Mouse (Mus musculus): ENCODE data around the gene Sfxn5.

The Sfxn5 gene

DNA sequence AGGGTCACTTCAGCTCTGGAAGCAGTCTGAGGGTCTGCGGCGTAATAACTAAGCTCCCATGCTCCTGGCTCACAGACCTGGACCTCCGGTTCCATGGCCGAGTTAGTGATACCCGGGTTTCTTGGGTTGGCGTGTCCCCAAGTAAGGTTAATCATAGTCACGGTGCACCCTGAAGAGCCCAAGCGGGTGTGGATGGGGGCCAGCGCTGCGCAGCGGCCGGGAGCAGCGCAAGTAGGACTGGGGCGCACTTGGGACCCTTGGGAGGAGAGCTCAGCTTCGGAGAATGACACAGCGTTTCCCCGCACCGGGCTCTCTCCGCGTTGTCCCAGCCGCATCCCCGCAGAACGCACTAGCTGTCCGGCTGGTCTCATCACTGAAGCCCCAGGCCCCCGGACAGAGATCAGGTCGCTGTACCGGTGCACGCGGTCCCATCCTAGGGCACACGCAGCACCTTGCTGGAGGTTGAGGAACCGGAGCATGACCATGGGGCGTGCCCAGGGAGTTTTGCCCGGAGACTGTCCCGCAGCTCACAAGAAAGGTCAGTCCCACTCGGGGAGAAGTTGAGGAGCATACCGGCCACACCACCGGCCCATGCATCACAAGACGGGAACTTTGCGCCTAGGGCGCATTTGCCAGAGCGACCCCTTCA lies 747 bp downstream of the Sfxn5 start:
- DNase-seq: no peak

- DNase-seq: no peak
Measured at GRCm38 (mm10) chr6:85331736-85332135, 1.5 kb downstream of the Sfxn5 start.

- DNase-seq: no peak
Measured at GRCm38 (mm10) chr6:85331221-85331735, 1.9 kb downstream of the Sfxn5 start.

DNA sequence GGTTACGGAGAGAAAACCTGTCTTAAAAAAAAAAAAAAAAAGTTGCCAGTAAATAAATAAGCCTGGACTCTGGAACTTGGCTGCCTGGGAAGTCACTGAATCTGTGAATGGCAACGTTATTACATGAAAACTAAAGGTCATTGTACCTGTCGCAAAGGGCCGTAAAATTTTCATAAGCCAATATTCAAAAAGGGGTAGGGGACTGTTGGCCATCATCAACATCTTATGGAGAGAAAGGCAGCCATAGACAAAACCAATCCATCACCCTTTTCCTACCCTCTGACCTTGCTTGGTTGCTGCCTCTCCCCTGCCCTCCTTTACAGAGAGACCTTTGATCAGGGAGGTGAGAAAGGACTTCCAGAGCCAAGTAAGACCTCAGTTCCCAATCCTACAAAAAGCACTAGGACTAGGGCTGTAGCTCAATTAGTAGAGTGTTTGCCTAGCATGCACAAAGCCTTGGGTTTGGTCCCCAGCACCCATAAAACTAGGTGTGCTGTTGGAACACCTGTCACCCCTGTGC lies 3.5 kb downstream of the Sfxn5 start:
- DNase-seq: no peak

GRCm38 (mm10) chr6:85326564-85326963 lies 6.7 kb downstream of the Sfxn5 start:
- no peak for DNase-seq

DNA sequence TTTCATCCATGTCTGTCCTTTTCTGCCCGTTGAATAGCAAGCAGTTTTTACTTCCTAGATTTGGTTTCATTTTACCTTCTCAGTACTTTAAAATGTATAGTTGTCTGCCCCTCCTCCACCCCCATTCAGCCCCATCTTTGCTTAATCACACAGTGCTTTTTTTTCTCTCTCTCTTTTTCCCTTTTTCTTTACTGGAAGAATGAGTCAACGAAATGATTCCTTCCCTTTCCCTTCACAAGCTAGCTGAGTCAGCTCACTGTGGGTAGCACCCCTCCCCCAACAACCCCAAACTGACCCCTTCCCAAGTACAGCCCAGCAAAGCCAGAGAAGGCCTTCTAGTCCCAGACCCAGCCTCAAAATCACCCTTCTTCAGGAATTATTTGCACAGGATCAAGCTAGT lies 8.1 kb downstream of the Sfxn5 start:
- DNase-seq: no peak

DNA sequence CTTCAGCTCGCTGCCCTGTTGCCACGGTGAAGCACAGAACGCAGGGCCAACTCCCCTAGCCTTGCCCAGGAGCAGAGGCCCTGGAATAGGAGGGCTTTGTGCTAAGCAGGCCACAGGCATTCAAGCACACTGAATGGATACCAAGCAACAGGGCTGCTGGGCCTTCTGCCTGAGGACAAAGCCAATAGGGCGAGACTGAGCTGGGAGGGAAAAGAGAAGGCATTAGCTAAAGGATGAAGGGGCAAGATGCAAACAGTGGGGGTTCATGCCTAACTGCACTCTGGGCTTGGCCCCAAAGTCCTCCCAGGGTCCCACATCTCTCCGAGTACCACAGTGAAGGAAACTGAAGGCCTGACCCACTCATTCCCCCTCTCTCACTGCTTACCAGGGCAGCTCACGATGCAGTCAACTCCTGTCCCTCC lies 12.8 kb downstream of the Sfxn5 start:
- no peak for DNase-seq

DNA sequence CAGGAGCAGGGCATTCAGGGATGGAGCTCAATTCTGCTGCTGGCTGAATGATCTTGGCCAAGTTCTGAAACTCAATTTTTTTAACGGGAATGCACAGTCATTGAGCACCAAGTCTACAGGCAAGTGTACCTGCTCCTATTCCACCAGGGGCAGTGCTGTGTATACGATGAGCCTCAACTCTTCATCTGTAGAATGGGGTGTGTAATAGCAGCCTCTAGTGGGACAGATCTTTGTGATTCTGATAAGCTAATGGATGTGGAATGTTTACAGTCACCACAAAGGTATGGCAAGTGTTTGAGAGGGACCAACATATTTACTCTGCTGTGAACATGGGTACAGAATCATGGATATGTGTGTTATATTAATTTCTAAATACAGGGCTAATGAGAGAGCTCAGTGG lies 17.0 kb downstream of the Sfxn5 start:
- DNase-seq: no peak

- no peak for DNase-seq
Measured at GRCm38 (mm10) chr6:85314064-85314798, 19.0 kb downstream of the Sfxn5 start.

DNA sequence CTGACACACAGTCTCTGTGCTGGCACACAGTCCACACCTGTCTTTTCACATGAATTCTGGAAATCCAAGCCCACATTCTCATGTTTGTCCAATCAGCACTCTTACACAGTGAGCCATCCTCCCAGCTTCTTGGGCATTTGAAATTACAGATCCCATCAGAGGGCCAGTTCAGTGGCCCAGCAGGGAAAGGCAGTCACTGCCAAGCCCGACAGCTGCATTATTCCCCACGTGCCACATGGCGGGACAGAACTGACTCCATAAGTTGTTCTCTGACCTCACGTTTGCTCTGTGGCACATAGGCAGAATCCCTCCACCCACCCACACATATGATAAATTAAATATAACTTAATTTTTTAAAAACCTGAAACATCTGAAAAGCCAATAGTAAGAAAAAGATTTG lies 25.3 kb downstream of the Sfxn5 start:
- DNase-seq: no peak

DNA sequence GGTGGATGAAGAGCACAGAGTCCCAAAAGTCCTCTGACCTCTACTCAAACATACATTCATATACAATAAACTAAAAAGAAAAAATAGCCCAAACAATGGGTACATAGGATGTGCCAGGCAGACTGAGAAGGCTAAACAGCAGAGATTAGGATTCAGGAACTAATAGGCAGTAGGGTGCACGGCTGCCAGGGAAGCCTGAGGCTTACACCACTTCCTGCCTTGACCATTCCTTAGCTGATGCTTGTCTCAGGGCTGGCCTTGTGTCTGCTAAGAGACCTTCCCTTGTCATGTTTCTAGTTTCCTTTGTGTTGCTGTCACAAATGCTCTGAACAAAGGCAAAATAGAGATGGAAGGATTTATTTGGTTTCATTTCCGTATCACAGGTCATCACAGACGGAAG lies 26.8 kb downstream of the Sfxn5 start:
- no peak for DNase-seq

DNA sequence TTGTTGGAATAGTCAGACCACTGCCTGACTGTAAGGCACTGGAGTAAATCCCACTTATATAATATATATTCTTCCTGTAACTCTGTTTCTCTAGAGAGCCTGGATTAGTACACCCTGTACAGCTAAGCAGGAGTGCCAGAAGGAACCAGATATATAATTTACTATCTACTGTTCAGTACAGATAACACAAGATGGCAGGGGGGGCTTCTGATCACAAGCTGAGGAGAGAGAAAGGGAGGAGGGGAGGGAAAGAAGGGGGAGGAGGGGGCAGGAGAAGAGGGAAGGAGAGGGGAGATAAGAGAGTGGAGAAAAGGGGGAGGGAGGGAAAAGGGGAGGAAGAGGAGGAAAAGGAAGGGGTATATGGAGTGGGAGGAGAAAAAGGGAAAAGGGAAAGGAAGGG lies 27.4 kb downstream of the Sfxn5 start:
- no peak for DNase-seq

DNA sequence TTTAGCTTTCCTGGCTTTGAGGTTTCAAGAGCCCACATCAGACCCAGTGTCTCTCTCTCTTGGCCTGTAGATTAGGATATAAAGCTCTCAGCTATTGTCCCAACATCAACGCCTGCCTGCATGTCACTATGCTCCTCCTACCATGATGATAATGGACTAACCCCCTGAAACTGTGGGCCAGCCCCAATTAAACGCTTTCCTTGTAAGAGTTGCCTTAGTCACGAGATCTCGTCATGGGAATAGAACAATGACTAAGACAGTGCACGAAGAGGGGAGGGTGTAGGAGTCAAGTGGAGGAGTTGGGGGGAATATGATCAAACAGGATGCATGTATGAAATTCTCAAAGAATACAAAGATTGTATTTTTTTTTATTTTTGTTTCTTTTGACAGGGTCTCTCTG lies 28.3 kb downstream of the Sfxn5 start:
- no peak for DNase-seq

GRCm38 (mm10) chr6:85302326-85303055 lies 30.7 kb downstream of the Sfxn5 start:
- peak; percentile 18 to 38 for DNase-seq

DNA sequence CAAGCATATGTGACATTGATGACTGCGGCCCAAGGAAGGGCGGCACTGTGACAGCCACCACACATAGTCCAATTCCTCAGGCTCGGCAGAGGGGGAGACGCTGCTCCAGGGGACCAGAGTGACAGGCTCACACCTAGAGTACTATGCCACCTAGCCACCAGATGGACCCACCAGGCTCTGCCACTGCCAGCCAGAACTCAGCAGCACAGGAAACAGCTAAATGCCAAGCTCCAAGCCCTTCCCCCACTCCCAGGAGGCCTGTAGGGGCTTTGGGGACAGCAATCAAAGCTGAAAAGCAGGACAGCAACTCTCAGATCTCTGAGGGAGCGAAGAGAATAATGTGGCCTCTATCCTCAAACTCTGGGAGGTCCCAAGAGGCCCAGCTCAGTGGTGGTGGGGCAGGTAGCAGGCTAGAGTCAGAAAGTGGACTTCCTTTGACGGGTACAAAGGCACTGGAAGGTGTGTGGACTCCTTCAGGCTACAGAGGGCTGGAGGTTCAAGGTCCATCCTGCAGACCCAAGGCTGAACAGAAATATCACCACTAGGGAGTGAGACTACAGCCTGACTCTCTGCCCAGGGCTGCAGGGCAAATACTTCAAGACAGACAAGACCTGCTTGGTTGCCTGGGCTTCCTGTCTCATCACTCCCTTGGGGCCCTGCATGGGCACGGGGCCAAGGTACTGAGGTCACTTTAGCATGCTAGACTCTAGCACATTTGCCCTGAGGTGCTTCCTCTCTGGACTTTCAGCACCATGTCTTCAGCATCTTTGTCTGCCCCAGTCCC lies 37.6 kb downstream of the Sfxn5 start:
- peak; percentile 76 to 86 for DNase-seq

DNA sequence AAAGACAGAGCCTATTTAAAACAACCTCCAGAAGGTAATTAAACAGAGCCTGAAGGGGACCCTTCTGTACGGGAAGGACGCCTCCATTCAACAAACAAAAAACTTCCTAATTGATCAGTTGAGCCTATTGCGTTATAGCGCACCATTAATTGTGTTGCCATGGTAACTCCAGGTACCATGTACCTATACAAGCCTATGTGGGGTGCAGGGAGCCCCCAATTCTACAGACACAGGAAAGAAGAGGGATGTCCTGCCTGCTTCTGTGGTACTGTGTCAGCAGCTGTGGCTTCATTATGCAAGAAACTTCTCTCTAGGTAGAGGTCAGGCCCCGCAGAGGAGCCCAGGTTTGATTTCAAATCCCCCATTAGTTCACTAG lies 39.2 kb downstream of the Sfxn5 start:
- DNase-seq: no peak

DNA sequence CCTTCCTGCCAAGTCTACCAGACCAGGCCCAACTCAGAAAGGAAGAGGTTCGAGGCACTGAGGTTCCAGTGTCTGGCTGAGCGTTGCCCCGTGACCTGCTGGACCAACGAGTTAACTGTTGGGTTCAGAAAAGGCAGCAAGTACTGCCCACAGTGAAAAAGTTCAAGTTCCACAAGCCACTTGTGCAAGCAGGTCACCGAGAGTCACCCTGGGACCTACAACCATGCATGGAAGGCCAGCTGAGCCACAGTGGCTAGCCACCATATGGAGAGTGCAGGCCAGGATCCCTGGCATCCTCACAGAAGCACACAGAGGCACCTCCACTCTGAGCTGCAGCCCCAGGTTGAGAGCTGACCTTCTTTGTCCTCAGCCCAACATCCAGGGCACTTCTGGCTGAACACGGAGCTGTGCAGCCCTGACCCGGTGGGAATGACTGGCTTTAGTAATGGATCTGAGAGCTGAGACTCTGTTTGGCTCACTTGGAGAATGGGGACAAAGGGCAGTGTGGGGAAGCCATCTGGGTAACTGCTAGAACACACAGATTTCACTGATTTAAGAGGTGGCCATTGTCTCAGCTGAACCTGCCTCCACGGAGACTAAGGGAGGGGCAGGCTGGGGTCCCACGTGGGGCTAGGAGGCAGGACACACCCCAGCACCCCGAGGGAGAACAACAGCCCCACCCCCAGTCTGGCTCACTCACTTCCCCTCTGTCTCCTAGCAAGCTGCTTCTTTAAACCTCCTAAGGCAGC lies 39.8 kb downstream of the Sfxn5 start:
- DNase-seq: peak in 1 of 2 experiments; percentile 19

DNA sequence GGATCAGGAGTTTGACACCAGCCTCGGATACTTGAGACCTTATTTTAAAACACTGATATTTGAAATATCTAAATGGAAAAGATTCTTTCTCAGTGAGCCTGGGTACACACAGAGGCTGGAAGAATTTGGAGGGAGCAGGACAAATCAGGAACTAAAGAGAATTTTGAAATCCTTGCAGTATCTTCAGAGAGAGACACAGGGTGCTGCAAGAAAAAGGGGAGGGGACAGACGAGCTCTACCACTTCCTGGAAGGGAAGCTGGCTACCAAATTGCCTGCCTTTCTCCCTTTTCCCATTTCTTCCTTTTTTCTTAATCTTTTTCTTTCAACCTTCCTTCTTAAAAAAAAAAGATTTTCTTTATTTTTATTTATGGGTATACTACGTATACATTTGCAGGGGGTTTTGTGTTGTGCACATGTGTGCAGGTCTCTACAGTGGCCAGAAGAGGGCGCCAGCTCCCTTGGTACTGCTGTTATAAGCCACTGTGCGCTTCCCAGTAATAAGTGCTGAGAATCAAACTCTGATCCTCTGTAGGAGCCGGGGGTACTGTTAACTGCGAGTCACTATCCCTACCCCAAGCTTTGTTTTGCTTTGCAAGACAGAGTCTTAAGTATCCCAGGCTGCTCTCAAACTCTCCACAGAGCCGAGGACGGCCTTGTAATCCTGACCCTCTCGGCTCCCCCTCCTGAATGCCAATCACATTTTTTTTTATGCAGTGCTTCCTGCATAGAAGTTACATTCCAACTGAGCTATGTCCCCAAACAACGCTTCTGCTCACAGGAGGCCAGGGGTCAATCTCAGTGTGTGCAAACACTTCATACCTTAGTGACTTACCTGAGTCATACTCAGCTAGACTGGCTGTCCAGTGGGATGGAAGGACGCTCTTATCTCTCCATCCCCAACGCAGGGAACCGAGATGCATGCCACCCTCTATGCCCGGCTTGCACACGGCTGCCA lies 42.1 kb downstream of the Sfxn5 start:
- no peak for DNase-seq

- no peak for DNase-seq
Measured at GRCm38 (mm10) chr6:85288193-85288857, 44.9 kb downstream of the Sfxn5 start.

Data from kidney, postnatal 4 days (tissue).